Mouse (Mus musculus): Measurements from ENCODE around the gene Eif5b. TPM values are rescaled to one million over a fixed set of nuclear protein-coding genes. Genes with fewer than 3 reads are reported as not detected.

Eif5b gene
- polyA plus RNA-seq, 1 experiment = 19.1 TPM

- H3K27ac ChIP-seq (ENCODE audit: insufficient read depth, low read length) = no peak overlapping the region
- no peaks in the 10 kb centered on the region; the same call in 1 of the 2 replicates for H3K4me1 ChIP-seq (ENCODE audit: control insufficient read depth, insufficient read depth, low read length)
- TF ChIP-seq POLR2A (IDR thresholded peaks at IDR 0.05; ENCODE audit: extremely low read depth, insufficient read depth, low read length) (no peak), CTCF (IDR thresholded peaks at IDR 0.05; ENCODE audit: extremely low read depth, insufficient read depth, low read length) (no peak)
- H3K4me3 ChIP-seq (ENCODE audit: insufficient read depth, low read length) = no peak overlapping the region
Observed at GRCm38 (mm10) chr1:38103214-38103613, 105.4 kb downstream of the Eif5b start.

- TF ChIP-seq POLR2A (IDR thresholded peaks at IDR 0.05; ENCODE audit: extremely low read depth, insufficient read depth, low read length) = no peak
- TF ChIP-seq CTCF (IDR thresholded peaks at IDR 0.05; ENCODE audit: extremely low read depth, insufficient read depth, low read length) = no peak
- Histone ChIP-seq H3K4me3 (ENCODE audit: insufficient read depth, low read length) (no peak overlapping the region), H3K4me1 (ENCODE audit: control insufficient read depth, insufficient read depth, low read length) (no peaks in the 10 kb centered on the region), H3K27ac (ENCODE audit: insufficient read depth, low read length) (no peak overlapping the region)
Observed at GRCm38 (mm10) chr1:38103813-38104212, 106.0 kb downstream of the Eif5b start.

Other genes starting within 250 kb of the Eif5b start
- gene Tsga10, start 131.6 kb upstream of the Eif5b start, polyA plus RNA-seq (2012; rRNA removed) = 13.2 and 14.0 TPM in 2 replicates
- 8.1 and 8.5 TPM in 2 replicates for gene Lipt1, start 126.3 kb upstream of the Eif5b start, polyA plus RNA-seq (2012; rRNA removed)
- gene Mitd1, start 107.6 kb upstream of the Eif5b start, polyA plus RNA-seq (2012; rRNA removed) = 15.6 and 16.9 TPM in 2 replicates
- 142 and 149 TPM in 2 replicates for gene Mrpl30, start 107.5 kb upstream of the Eif5b start, polyA plus RNA-seq (2012; rRNA removed)
- 0.04 TPM in 2 replicates for gene Lyg2, start 81.5 kb upstream of the Eif5b start, polyA plus RNA-seq (2012; rRNA removed)
- gene Lyg1, start 40.3 kb upstream of the Eif5b start, polyA plus RNA-seq (2012; rRNA removed) = not detected in 2 replicates
- gene Txndc9, start 117 bp upstream of the Eif5b start, polyA plus RNA-seq (2012; rRNA removed) = 43.8 and 46.7 TPM in 2 replicates
- gene Rev1, start 131.8 kb downstream of the Eif5b start, polyA plus RNA-seq (2012; rRNA removed) = 25.2 and 25.7 TPM in 2 replicates

All from cortical plate, adult 2 months (tissue).